Mouse (Mus musculus) bone marrow macrophage, adult 2 months (primary cell): ENCODE data around the gene Lmnb2.

Source experiments
- CTCF ChIP-seq: IDR thresholded peaks from 2 replicates; pipeline ENCODE4 v1.5.1; 2012; ENCODE audit warnings: low read depth, mild to moderate bottlenecking, low read length, moderate library complexity
- POLR2A ChIP-seq: IDR thresholded peaks from 2 replicates; pipeline ENCODE4 v1.6.1; 2012; ENCODE audit warnings: mild to moderate bottlenecking, low read depth, low read length, borderline replicate concordance

DNA sequence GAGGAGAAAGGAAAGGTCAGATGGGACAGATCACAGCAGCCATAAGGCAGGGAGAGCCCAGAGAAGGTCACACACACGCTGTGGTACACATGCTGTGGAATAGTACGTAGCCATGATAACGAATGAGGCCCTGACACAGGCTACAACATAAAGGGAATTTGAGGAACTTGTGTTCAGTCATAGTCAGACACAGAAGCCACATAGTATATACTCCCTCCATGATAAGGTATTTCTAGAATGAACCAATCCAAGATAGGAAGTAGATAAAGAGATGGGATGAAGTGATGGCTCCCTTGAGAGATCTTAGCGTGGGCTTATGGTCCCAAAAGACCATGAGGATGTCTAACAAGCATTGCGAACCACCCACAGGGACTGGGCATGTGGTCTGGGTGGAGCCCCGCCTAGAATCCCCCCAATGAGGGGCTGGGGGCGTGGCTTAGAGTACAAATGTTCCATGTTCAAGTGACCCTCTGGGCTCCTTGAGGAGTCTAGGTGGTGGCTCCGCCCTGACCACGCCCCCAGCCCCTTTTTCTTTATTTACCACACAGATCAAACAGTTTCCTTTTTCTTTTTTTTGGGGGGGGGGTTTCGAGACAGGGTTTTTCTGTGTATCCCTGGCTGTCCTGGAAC lies 33.8 kb upstream of the Lmnb2 start:
- TF ChIP-seq CTCF (no peak), POLR2A (no peak)
